Mouse (Mus musculus) left cerebral cortex, postnatal 10 days (tissue): Measurements from ENCODE around the gene Smim5. TPM values are rescaled to one million over a fixed set of nuclear protein-coding genes. Genes with fewer than 3 reads are reported as not detected.

ENCODE experiments used
- total RNA-seq, 2 experiments: library from RNA; stranded (reverse); gene quantifications; 2 replicates each; pipeline ENCODE4 v1.2.3; 2021

The Smim5 gene
- total RNA-seq, 2 experiments from 2014 or later, result 0.41 TPM; not detected in 1

Other genes with a start within 250 kb of the Smim5 start
- gene Grb2, start 191.4 kb upstream of the Smim5 start, total RNA-seq, result 100 to 1,000 TPM; 183 to 193 TPM
- gene Tmem94, start 134.5 kb upstream of the Smim5 start, total RNA-seq, result 10 to 100 TPM; 37.7 to 40.0 TPM
- gene Caskin2, start 86.3 kb upstream of the Smim5 start, total RNA-seq, result 10 to 100 TPM; 15.7 to 17.7 TPM
- 10 to 100 TPM; 13.9 to 14.2 TPM for gene Tsen54, start 85.2 kb upstream of the Smim5 start, total RNA-seq
- 1 to 10 TPM in 1 of 2 experiments, under 1 TPM in 1; 0.63 to 1.6 TPM for gene Llgl2, start 75.9 kb upstream of the Smim5 start, total RNA-seq
- under 1 TPM; 0.17 to 0.93 TPM for gene Myo15b, start 41.6 kb upstream of the Smim5 start, total RNA-seq
- gene Smim6, start 12.1 kb downstream of the Smim5 start, total RNA-seq, result not detected
- gene Sap30bp, start 33.3 kb downstream of the Smim5 start, total RNA-seq, result 10 to 100 TPM; 55.3 to 60.9 TPM
- 10 to 100 TPM; 17.1 to 20.9 TPM for gene Recql5, start 33.5 kb downstream of the Smim5 start, total RNA-seq
- gene Itgb4, start 74.7 kb downstream of the Smim5 start, total RNA-seq, result 1 to 10 TPM; 4.7 to 4.8 TPM
- gene Galk1, start 112.8 kb downstream of the Smim5 start, total RNA-seq, result 10 to 100 TPM; 25.6 to 28.1 TPM
- gene H3f3b, start 128.0 kb downstream of the Smim5 start, total RNA-seq, result 100 to 1,000 TPM; 320 to 336 TPM
- 10 to 100 TPM; 24.8 to 25.8 TPM for gene Unk, start 130.4 kb downstream of the Smim5 start, total RNA-seq
- gene Unc13d, start 178.0 kb downstream of the Smim5 start, total RNA-seq, result 1 to 10 TPM in 1 of 2 experiments, under 1 TPM in 1; 0.63 to 1.2 TPM
- gene Wbp2, start 187.0 kb downstream of the Smim5 start, total RNA-seq, result 100 to 1,000 TPM; 229 to 234 TPM
- gene Trim47, start 227.2 kb downstream of the Smim5 start, total RNA-seq, result 1 to 10 TPM; 6.2 to 7.9 TPM
- 1 to 10 TPM; 6.2 to 6.6 TPM for gene Trim65, start 231.2 kb downstream of the Smim5 start, total RNA-seq
- gene Mrpl38, start 238.9 kb downstream of the Smim5 start, total RNA-seq, result 10 to 100 TPM; 52.2 to 54.6 TPM